Mouse (Mus musculus) lung, adult 2 months (tissue): ENCODE measurements around the gene Ehd1.
"Not testable (repeated sequence)": the region's sequence is repeated elsewhere in the genome, so short reads cannot be mapped to it uniquely, and the experiment has no call there.

Experiments used
- CTCF ChIP-seq: fragments of 200-500 bp; IDR thresholded peaks from 2 replicates; pipeline ENCODE4 v1.5.1; 2011; ENCODE audit warnings: mild to moderate bottlenecking, low read length, control low read depth; ENCODE audit not compliant: insufficient read depth
- POLR2A ChIP-seq: fragments of 200-500 bp; IDR thresholded peaks from 2 replicates; pipeline ENCODE4 v1.6.1; 2011; ENCODE audit warnings: low read depth, mild to moderate bottlenecking, control low read depth, low read length, borderline replicate concordance; ENCODE audit errors: extremely low read depth

DNA sequence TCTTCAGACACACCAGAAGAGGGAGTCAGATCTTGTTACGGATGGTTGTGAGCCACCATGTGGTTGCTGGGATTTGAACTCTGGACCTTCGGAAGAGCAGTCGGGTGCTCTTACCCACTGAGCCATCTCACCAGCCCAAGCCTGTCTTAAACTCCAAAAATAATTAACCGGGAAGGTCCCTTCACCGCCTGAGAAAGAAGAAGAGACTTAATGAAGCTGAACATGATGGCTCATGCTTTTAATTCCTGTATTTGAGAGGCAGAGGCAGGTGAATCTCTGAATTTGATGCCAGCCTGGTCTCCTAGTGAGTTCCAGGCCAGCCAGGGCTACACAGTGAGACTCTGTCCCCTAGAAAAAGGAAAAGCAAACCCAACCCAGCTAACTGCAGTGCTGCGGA, 14.2 kb downstream of the Ehd1 start:
- TF ChIP-seq POLR2A, CTCF: not testable (repeated sequence)
